Mouse (Mus musculus) right cerebral cortex, postnatal 14 days (tissue): ENCODE measurements at regions not wholly inside any gene's neighbourhood (a gene's known extent, or its start where the extent isn't known, plus 50 kb on each side); places are given as distances from the start of the nearest gene placed in this dataset.

Source experiments
- DNase-seq: peaks from one replicate; pipeline ENCODE4 v3.0.0; 2022

- DNase-seq: no peak
These were observed 685.4 kb upstream of the Robo1 start for GRCm38 (mm10) chr16:71622664-71623063.

GRCm38 (mm10) chr16:71640361-71640760 lies 667.7 kb upstream of the Robo1 start:
- no peak for DNase-seq

GRCm38 (mm10) chr16:71643223-71643622 lies 664.9 kb upstream of the Robo1 start:
- DNase-seq: no peak

GRCm38 (mm10) chr16:71678075-71678701 lies 629.9 kb upstream of the Robo1 start:
- no peak for DNase-seq

GRCm38 (mm10) chr16:71693464-71693863 lies 614.6 kb upstream of the Robo1 start:
- no peak for DNase-seq

GRCm38 (mm10) chr16:71705846-71706245 lies 602.3 kb upstream of the Robo1 start:
- DNase-seq: no peak

- DNase-seq: no peak
These were observed 598.4 kb upstream of the Robo1 start for GRCm38 (mm10) chr16:71709684-71710083.

GRCm38 (mm10) chr16:71711879-71712278 lies 596.2 kb upstream of the Robo1 start:
- DNase-seq: no peak

- DNase-seq: no peak
These were observed 590.9 kb upstream of the Robo1 start for GRCm38 (mm10) chr16:71717207-71717606.

- no peak for DNase-seq
These were observed 583.2 kb upstream of the Robo1 start for GRCm38 (mm10) chr16:71724898-71725297.

- no peak for DNase-seq
These were observed 570.2 kb upstream of the Robo1 start for GRCm38 (mm10) chr16:71737941-71738340.

- no peak for DNase-seq
These were observed 569.0 kb upstream of the Robo1 start for GRCm38 (mm10) chr16:71739104-71739503.

GRCm38 (mm10) chr16:71780945-71781344 lies 527.2 kb upstream of the Robo1 start:
- no peak for DNase-seq

GRCm38 (mm10) chr16:71812840-71813239 lies 495.3 kb upstream of the Robo1 start:
- no peak for DNase-seq

- DNase-seq: no peak
These were observed 472.8 kb upstream of the Robo1 start for GRCm38 (mm10) chr16:71835325-71835724.

- DNase-seq: no peak
These were observed 458.0 kb upstream of the Robo1 start for GRCm38 (mm10) chr16:71850097-71850496.

- no peak for DNase-seq
These were observed 456.4 kb upstream of the Robo1 start for GRCm38 (mm10) chr16:71851590-71852190.

- DNase-seq: no peak
These were observed 450.2 kb upstream of the Robo1 start for GRCm38 (mm10) chr16:71857877-71858276.

- DNase-seq: no peak
These were observed 447.9 kb upstream of the Robo1 start for GRCm38 (mm10) chr16:71860205-71860604.

GRCm38 (mm10) chr16:71885701-71886100 lies 422.4 kb upstream of the Robo1 start:
- no peak for DNase-seq

GRCm38 (mm10) chr16:71889679-71890078 lies 418.4 kb upstream of the Robo1 start:
- no peak for DNase-seq

- DNase-seq: no peak
These were observed 385.0 kb upstream of the Robo1 start for GRCm38 (mm10) chr16:71923111-71923510.

GRCm38 (mm10) chr16:71944165-71944564 lies 363.9 kb upstream of the Robo1 start:
- DNase-seq: no peak

GRCm38 (mm10) chr16:71944846-71945245 lies 363.3 kb upstream of the Robo1 start:
- DNase-seq: no peak

- DNase-seq: no peak
These were observed 355.2 kb upstream of the Robo1 start for GRCm38 (mm10) chr16:71952879-71953406.
